Mouse (Mus musculus): ENCODE data around the gene Ddx60.

GRCm38 (mm10) chr8:62014166-62014565, 86.3 kb downstream of the Ddx60 start:
- TF ChIP-seq CTCF (IDR thresholded peaks at IDR 0.05; ENCODE audit: extremely low read depth, insufficient read depth, low read length), result no peak
- TF ChIP-seq POLR2A (IDR thresholded peaks at IDR 0.05; ENCODE audit: extremely low read depth, insufficient read depth, low read length), result no peak
